Mouse (Mus musculus): ENCODE measurements at regions not wholly inside any gene's neighbourhood (a gene's known extent, or its start where the extent isn't known, plus 50 kb on each side); places are given as distances from the start of the nearest gene placed in this dataset.
"Not testable (repeated sequence)": the region's sequence is repeated elsewhere in the genome, so short reads cannot be mapped to it uniquely, and the experiment has no call there.

DNA sequence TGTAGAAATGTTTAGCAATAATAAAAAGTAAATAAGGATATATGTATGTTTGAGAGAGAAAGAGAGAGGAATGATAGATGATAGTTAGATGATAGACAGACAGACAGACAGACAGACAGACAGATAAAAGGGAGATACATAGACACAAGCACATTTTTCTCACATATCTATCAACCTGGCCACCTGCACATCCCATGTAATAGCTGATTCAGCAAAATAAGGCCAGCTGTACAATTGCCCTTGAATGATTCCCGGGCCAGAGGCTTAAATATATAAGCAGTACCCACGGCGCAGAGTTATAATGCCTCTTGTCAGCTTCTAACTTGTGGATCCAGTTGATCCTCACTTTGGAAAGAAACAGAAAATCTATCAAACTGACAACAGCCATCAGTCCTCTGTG lies 178.5 kb downstream of the Tmem114 start:
- no peak for DNase-seq

GRCm38 (mm10) chr16:8245612-8246011 lies 179.3 kb downstream of the Tmem114 start:
- DNase-seq = no peak

GRCm38 (mm10) chr16:8234351-8234750 lies 190.6 kb downstream of the Tmem114 start:
- no peak for DNase-seq

GRCm38 (mm10) chr16:8232079-8232478 lies 192.9 kb downstream of the Tmem114 start:
- DNase-seq = no peak

- DNase-seq = no peak
These were observed 201.2 kb downstream of the Tmem114 start for GRCm38 (mm10) chr16:8223625-8224300.

- no peak for DNase-seq
These were observed 216.4 kb downstream of the Tmem114 start for GRCm38 (mm10) chr16:8208251-8209181.

DNA sequence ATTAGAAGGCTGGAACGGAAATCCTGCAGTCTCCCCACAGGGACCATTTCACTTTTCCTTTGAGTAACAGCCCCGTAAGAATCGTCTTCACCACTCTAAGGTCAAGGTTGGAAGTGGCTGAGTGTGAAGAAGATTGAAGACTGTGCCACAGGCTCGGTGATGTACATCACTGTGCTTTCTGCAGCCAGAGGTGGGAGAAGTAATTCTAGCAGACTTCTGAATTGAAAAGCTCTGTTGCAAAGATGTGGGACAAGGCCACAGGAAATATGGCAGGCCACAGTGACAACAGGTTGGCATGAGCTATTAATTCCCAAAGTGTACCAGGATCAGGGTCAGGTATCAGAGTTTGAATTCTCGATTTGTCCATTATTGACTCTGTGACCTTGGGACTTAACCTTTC lies 219.9 kb downstream of the Tmem114 start:
- DNase-seq = no peak

GRCm38 (mm10) chr16:8201306-8201705 lies 223.6 kb downstream of the Tmem114 start:
- DNase-seq = no peak

DNA sequence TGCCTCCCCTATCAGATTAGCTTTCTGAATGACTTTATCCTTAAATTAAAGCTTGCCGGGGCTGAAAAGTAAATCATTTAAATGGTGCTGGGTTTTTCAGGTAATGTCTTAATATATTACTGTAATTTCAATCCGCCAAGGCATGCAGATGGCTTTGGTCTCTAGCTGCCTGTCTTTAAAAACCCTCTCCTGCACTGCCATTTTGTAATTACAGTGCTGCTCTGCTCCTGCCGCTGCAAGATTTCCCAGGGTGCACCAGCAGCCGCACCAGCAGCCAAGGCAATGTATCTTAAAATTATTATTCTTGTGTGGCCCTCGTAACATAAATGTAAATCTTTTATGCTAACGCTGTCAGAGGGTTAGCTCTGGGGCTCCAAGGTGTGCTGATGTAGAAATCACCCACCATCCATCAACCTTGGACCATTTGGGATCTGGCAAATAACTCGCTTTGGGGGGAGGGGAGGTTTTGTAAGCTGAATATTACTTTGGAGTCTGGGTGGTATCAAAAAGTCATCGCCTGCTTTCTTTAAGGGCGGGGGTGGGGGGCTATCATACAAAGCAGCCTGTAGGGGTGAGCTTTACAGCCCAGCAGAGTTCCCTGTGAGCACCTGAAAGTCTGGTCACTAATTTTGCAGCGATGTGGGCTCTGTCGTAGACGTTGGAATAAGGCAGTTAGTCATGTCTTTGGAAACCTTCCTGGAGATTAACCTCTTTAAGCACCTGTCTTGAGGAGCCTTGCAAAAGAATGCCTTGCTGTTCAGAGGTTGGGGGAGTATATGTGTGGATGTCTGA lies 226.0 kb downstream of the Tmem114 start:
- no peak for DNase-seq

GRCm38 (mm10) chr16:8189472-8190240 lies 235.3 kb downstream of the Tmem114 start:
- DNase-seq = no peak

DNA sequence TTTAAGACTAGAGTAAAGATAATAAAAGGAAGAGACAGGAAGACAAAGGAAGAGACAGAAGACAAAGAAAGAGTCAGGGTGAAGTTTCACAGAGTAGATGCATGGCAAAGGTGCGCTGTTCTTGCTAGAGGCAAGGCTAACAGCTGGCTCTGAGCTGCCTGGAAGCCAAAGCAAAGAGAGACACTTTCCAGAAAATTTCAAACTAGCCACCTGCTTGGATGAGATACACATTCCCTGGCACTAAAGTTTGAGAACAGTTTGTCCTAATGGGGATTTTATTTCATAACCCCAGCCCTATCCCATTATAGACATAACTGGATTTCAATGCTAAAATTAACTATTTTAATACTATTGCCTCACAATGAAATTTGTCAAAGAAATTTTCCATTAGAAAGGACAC lies 235.9 kb downstream of the Tmem114 start:
- no peak for DNase-seq

DNA sequence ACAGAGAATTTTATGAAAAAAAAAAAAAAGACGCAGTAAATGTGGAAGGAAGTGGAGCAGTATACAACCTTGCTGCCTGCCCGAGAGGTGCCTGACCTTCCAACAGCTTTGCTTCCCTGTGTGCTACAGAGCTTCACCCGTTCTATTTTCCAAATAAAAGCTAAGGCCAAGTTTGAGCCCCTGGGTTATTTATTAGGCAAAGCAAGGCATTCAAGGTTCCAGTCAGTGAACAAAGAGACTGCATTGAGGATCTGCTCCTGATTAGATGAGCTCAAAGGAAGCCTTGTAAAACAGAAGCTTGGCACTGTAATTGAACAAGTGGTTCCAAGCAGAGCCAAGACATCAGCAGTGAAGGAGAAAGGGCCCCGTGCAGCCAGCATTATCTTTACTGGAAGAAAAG lies 236.4 kb downstream of the Tmem114 start:
- no peak for DNase-seq

GRCm38 (mm10) chr16:8184781-8185180 lies 240.2 kb downstream of the Tmem114 start:
- DNase-seq = no peak

DNA sequence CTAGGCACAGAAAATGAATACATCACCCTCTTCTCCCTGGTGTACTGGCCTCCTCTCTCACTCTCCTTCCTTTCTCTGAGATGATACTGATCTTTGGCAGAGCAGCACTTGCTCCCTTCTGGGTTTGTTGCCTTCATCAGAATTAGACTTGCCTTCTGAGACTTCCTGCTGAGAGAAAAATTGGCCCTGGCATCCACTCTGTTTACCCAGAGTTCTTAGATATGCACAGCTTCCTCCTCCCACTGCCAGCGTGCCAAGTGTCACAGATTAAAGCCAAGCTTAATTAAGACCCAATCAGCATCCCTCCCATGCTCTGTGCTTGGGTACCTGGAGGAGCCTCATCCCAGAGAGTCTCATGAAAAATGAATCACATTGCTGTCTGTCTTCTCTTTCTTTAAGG lies 246.0 kb downstream of the Tmem114 start:
- peak; percentile 22 for DNase-seq

GRCm38 (mm10) chr16:8177226-8177625 lies 247.7 kb downstream of the Tmem114 start:
- not testable (repeated sequence) for DNase-seq

- no peak for DNase-seq
These were observed 248.8 kb downstream of the Tmem114 start for GRCm38 (mm10) chr16:8176126-8176525.
